Mouse (Mus musculus) mouse trophoblast stem cell (cell line): ENCODE measurements around the gene Tmem87b.

Source experiments
- in situ Hi-C, 2 experiments: fragments of 300-500 bp; cut with MseI, MboI; formaldehyde crosslinking; loops; 2 replicates in 1 of 2; 3 replicates in 1 of 2; pipeline ENCODE4 v1.15.1; 2025

Tmem87b gene

GRCm38 (mm10) chr2:128818956-128819643 lies 1.2 kb downstream of the Tmem87b start:
- in situ Hi-C loops = loop anchor here (5.0 kb wide), 1 partner anchor 122 kb away; the partner anchor contains the start of gene Mertk (in 2 of the 2)

DNA sequence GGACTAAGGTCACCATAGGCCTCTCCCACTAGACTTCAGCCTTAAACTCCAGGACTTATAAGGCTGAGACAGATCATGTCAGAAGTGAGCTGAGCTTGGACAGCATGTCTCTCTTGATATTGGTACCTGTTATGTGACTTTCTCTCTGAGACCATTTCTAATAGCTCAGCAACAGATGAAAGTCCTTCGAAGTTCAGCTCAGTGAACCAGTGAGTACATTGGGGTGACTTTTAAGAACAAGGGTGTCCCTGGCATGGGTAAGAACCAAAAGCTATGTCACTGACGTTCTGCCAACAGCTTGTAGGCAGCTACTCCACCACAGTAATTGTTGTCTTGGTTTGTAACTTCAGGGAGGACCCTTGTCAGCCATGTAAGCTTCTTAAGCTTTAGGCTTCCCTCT lies 2.7 kb downstream of the Tmem87b start:
- in situ Hi-C loops = no loop called here

DNA sequence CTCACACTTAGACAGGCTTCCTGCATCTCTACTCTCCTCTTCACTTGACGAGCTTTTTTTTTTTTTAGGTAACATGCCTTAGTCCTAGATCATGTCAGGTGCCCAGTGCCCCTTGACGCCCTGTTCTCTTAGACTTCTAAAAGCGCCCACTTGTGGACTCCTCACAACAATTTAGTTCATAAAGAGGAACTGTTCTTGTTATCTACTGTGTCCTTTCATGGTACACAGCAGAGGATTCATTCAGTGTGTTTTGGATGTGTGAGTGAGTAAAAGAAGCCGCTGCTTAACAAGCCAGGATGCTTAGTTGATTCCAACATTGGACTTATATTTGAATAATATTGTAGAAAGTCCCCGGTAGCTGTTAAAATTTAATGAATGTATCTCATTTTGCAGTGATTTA lies 6.0 kb downstream of the Tmem87b start:
- in situ Hi-C loops = no loop called here

- in situ Hi-C loops = no loop called here
Measured at GRCm38 (mm10) chr2:128827787-128828186, 9.9 kb downstream of the Tmem87b start.

DNA sequence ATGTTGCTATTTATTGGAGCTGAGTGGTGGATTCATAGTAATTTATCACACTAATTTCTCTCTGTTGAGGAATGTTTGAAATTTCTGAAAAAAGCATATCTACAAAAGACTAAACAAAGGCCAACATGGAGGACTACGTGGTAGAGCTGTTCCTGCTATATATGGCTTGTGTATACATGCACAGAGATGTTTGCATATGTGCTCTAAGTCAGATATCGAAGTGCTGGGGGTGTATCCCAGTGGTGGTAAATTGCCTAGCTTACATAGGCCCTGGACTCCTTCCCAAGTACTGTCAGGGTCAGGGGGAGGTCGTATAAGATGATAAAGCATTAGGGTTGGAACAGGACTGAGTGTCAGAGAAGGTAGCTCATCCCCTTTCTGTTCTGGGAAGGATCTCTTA lies 14.7 kb downstream of the Tmem87b start:
- in situ Hi-C loops = no loop called here

GRCm38 (mm10) chr2:128833035-128833434 lies 15.1 kb downstream of the Tmem87b start:
- in situ Hi-C loops = no loop called here

GRCm38 (mm10) chr2:128833435-128833834 lies 15.5 kb downstream of the Tmem87b start:
- in situ Hi-C loops = no loop called here

- in situ Hi-C loops = no loop called here
Measured at GRCm38 (mm10) chr2:128837531-128837930, 19.6 kb downstream of the Tmem87b start.

GRCm38 (mm10) chr2:128838611-128839010 lies 20.7 kb downstream of the Tmem87b start:
- in situ Hi-C loops = no loop called here

GRCm38 (mm10) chr2:128839501-128839900 lies 21.6 kb downstream of the Tmem87b start:
- in situ Hi-C loops = no loop called here

GRCm38 (mm10) chr2:128842437-128842836 lies 24.5 kb downstream of the Tmem87b start:
- in situ Hi-C loops = no loop called here

DNA sequence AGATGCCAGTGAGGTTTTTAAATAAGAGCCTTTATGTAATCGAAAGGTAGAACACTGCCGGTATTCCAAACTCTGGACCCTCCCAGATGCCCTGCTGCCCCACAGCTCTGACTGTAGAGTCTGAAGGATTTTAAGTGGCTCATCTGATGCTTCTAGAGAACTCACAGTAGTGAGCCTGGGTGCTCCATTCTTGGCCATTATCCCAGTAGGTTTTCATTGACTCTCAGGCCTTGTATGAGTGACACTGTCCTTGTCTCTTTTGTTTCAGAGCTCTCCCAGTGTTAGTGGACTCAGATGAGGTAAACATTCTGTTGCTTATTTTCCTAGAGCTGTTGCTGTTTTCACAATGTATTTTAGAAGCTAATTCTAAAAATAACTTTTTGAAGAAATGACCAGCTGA lies 32.1 kb downstream of the Tmem87b start:
- in situ Hi-C loops = no loop called here

GRCm38 (mm10) chr2:128856673-128857072 lies 38.8 kb downstream of the Tmem87b start:
- in situ Hi-C loops = no loop called here

DNA sequence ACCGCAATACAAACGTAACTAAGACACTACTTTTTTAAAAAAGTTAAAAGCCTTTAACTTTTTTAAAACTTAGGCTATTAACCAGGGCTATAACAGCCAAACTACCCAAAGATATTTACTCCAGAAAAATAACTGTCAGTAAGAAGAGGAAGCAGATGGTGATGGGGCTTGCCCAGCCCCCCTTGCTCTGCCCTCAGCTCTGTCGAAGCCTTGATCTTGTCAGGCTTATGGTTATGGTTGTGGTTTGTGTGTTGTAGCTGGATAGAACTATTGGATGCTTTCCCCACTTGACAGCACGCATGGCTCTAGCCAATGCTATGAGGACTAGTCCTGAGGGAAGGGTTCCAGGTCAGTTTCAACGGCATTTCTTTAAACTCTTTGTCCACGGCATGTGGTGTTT lies 41.0 kb downstream of the Tmem87b start:
- in situ Hi-C loops = no loop called here

- in situ Hi-C loops = no loop called here
Measured at GRCm38 (mm10) chr2:128859861-128860260, 41.9 kb downstream of the Tmem87b start.

- in situ Hi-C loops = no loop called here
Measured at GRCm38 (mm10) chr2:128862636-128863035, 44.7 kb downstream of the Tmem87b start, which contains the start of gene Fbln7. Gene Fbln7, plus strand, starts transcription at chr2:128862981.

DNA sequence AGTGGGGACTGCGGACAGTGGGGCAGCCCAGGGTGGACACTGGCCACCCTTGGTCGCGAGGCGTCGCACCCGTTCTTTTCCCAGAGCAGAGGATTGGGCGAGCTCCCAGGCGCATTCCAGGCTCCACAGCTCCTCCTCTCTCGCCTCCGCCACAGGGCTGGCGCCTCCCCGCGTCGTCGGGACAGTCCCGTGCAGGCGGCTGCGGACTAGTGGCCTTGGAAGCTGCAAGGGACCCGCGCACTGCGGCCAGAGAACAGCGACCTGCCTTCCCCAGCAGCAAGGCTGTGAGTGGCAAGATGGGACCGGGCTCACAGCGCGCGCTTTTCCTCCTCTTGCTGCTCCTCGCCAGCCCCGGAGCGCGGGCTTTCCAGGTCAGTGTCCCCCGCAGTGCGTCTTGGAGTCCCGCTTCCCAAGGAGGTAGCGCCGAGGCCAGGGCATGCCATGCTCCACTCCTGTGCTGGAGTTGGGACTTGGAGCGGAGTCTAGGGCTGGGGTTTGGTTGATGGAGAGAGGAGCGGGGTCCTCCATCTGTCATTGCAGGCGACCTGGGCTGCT lies 45.9 kb downstream of the Tmem87b start:
- in situ Hi-C loops = no loop called here

- in situ Hi-C loops = no loop called here
Measured at GRCm38 (mm10) chr2:128865061-128865460, 47.1 kb downstream of the Tmem87b start.

DNA sequence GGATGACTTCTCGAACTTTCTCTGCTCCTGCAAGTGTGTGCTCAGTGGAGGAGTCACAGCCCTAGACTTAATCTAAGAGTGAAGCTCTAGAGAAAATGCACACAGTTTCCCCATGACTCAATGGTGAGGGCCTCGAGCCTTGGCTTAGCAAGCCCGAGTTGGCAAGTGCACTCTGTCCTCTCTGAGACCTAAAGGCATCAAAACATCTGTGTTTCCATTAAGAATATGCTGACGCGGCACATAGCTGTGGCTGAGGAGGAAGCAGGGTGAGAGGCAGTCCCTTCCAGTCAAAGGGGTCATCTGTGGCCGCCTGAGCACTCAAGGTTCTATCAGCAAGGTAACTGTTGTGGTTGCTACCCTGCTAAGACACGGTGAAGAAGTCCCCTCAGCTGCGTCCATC lies 53.7 kb downstream of the Tmem87b start:
- in situ Hi-C loops = no loop called here

DNA sequence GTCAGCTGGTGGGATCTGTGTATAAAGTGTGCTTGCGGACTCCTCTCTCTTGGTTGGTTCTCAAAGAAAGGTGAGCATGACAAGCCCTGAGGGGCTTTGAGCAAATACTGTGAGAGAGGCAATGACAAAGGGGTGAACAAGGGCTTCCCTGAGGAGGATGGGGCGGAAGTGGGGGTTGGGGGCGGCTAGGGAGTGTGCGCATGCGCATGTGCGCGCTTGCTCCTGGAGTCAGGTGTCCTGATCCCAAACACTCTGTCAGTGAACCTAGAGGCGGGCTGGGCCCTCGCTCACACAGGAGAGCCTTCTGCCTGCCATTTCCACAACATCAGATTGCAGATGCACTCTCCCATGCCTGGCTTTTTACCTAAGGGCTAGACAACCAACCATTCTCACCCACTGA lies 54.3 kb downstream of the Tmem87b start:
- in situ Hi-C loops = no loop called here

DNA sequence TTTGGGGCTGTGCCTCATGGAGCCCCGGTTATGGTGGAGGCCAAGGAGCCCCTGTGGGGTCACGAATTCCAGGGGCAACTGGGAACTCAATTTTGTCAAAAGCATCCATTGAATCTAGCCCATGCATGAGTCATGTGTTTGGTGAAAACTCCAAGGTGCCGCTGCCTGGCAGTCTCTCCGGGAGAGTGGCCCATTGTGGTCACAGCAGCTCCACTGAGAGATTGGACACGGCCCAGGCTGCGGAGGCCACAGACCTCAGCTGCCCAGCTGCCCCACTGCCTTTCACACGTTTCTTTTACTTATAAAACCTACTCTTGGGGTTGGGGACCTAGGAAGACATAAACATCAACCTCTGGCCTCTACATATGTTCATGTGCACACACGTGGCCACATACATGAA lies 57.6 kb downstream of the Tmem87b start:
- in situ Hi-C loops = no loop called here

GRCm38 (mm10) chr2:128881236-128881635 lies 63.3 kb downstream of the Tmem87b start:
- in situ Hi-C loops = no loop called here

- in situ Hi-C loops = no loop called here
Measured at GRCm38 (mm10) chr2:128885225-128885811, 67.4 kb downstream of the Tmem87b start.
